Mouse (Mus musculus): ENCODE measurements around the gene Ube4b.

DNA sequence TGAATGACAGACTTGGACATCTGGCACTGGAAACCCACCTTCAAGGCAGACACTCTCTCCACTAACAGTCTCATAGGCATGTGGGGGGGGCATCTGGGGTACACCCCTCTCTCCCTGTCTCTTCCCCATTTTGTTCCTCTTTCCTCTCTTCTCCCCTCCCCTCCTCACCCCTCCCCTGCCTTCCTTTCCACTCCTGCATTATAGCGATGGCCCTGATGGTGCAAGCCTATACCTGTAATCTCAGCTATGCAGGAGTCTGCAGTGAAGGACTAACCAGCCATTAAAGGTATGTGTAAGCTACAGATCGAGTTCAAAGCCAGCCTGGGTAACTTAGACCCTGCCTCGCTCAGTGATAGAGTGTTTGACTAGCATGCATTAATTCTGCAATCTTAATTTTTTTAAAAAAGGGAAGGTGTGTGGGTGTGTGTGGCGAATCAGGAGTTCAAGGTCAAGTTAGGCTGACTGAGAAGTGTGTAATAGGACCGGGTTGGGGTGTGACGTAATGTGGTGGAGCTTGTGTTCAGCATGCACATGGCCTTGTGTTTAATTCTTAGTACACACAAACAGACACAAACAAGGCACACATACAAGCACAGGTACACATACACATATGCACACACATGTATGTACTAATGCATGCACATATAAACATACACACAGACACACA, 35.9 kb upstream of the Ube4b start:
- no peak for TF ChIP-seq CTCF (IDR thresholded peaks at IDR 0.05)
- no peak for TF ChIP-seq EP300 (IDR thresholded peaks at IDR 0.05)
